Mouse (Mus musculus): ENCODE data around the gene Slc36a2.

- TF ChIP-seq GATA1 (IDR thresholded peaks at IDR 0.05; ENCODE audit: low read length): no peak
- TF ChIP-seq TAL1 (IDR thresholded peaks at IDR 0.05; ENCODE audit: low read length): no peak
Observed at GRCm38 (mm10) chr11:55204159-55204596, 19.3 kb upstream of the Slc36a2 start, which contains the start of gene Slc36a1.
